Mouse (Mus musculus) bone marrow macrophage, adult 2 months (primary cell): ENCODE measurements around the gene Pitpnc1.

ENCODE experiments used
- CTCF ChIP-seq: IDR thresholded peaks from 2 replicates; pipeline ENCODE4 v1.5.1; 2012; ENCODE audit warnings: low read depth, mild to moderate bottlenecking, low read length, moderate library complexity
- POLR2A ChIP-seq: IDR thresholded peaks from 2 replicates; pipeline ENCODE4 v1.6.1; 2012; ENCODE audit warnings: mild to moderate bottlenecking, low read depth, low read length, borderline replicate concordance

DNA sequence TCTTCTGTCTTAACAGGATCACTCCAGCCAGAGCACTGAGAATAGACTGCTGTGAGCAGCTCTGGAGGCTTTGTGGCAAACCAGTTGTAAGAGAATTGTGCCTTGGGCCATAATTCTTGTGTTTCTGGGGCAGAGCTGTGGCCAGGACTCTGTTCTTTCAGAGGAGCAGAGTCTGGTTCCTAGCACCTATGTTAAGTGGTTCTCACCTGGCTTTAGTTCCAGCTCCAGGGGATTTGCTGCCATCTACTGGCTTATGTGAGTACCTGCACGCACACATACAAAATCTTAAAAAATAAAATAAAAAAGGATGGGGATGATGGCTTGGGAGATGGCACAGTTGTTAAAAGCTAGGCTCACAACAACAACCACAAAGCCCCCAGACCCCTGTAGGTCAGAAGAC, 311.5 kb downstream of the Pitpnc1 start:
- TF ChIP-seq CTCF (peak; percentile 57), POLR2A (no peak)
